Mouse (Mus musculus): Measurements from ENCODE around the gene Rin3. TPM values are rescaled to one million over a fixed set of nuclear protein-coding genes. Genes with fewer than 3 reads are reported as not detected.
A peak's percentile ranks its signal among the peaks of the same experiment; 100 is the strongest.

Gene Rin3
- polyA plus RNA-seq, 1 experiment = 25.4 TPM

DNA sequence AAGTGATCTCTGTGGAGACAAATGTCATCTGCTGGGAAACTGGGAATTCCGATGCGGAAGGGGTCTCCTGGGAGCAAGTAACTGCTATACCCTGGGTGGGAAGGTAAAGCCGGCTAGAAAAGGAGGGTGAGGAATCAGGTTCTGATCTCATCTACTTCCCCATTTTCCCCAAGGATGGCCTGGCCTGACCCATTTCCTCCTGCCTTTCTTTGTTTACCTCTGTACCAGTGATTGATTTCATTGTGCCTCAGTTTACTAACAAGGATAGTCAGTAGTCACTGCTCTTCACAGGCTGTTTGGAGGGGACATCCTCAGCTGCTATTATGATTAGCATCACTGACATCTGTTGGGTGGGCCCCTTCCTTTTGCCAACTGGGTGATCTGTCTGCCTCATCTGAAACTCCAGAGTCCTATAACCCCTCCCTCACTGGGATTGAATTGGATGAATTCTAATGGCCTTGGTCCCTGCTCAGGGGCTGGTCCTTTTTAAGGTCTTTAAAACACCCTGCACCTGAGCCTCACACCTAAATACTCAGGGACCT, 1.8 kb downstream of the Rin3 start:
- Histone ChIP-seq H3K4me1 (replicated peaks; ENCODE audit: control insufficient read depth, insufficient read depth, low read length) (peaks cover 27% of the 10 kb centered on the region), H3K4me3 (ENCODE audit: control insufficient read depth, insufficient read depth, low read length) (no peak overlapping the region), H3K36me3 (ENCODE audit: control insufficient read depth, insufficient read depth, low read length) (no peaks in the 10 kb centered on the region), H3K27me3 (ENCODE audit: control insufficient read depth, insufficient read depth, low read length) (no peaks in the 10 kb centered on the region), H3K27ac (ENCODE audit: control insufficient read depth, insufficient read depth, low read length) (no peak overlapping the region)
- no peak for DNase-seq
- TF ChIP-seq CTCF (IDR thresholded peaks at IDR 0.05; ENCODE audit: borderline replicate concordance, control insufficient read depth, extremely low read depth, insufficient read depth, low read length, poor library complexity) (no peak), POLR2A (IDR thresholded peaks at IDR 0.05; ENCODE audit: control insufficient read depth, extremely low read depth, insufficient read depth, low read length, poor library complexity) (no peak)
- WGBS = 86% methylated on average over 3 of the region's 3 CpGs

DNA sequence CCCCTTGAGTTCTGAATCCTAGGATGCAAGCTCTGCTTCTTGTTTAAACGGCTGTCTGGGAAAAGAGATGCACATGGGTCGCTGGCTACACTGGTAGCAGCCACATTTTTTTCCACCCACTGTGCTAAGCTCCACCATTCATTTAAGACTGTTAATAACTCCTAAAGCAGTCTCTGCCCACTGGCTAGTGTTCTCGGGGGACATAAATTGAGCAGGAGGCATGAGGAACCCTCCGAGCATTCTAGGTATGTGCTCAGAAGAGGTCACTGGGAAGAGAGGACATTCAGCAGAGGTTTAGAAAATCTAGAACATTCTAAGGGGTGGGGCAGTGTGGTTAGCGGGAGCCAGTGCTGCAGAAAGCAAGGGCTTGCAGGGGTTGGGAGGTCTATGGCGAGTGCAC, 2.5 kb downstream of the Rin3 start:
- 88% methylated on average over 6 of the region's 6 CpGs for WGBS
- TF ChIP-seq POLR2A (IDR thresholded peaks at IDR 0.05; ENCODE audit: control insufficient read depth, extremely low read depth, insufficient read depth, low read length, poor library complexity) (no peak), CTCF (IDR thresholded peaks at IDR 0.05; ENCODE audit: borderline replicate concordance, control insufficient read depth, extremely low read depth, insufficient read depth, low read length, poor library complexity) (no peak)

GRCm38 (mm10) chr12:102285779-102286178, 2.9 kb downstream of the Rin3 start:
- no peak for DNase-seq
- peaks cover 32% of the 10 kb centered on the region for H3K4me1 ChIP-seq (replicated peaks; ENCODE audit: control insufficient read depth, insufficient read depth, low read length)
- TF ChIP-seq CTCF (IDR thresholded peaks at IDR 0.05; ENCODE audit: borderline replicate concordance, control insufficient read depth, extremely low read depth, insufficient read depth, low read length, poor library complexity) (no peak), POLR2A (IDR thresholded peaks at IDR 0.05; ENCODE audit: control insufficient read depth, extremely low read depth, insufficient read depth, low read length, poor library complexity) (no peak)
- H3K27ac ChIP-seq (ENCODE audit: control insufficient read depth, insufficient read depth, low read length) = no peak overlapping the region
- 84% methylated on average over 5 of the region's 5 CpGs for whole genome bisulfite sequencing
- H3K27me3 ChIP-seq (ENCODE audit: control insufficient read depth, insufficient read depth, low read length) = no peaks in the 10 kb centered on the region
- no peaks in the 10 kb centered on the region for H3K36me3 ChIP-seq (ENCODE audit: control insufficient read depth, insufficient read depth, low read length)
- H3K4me3 ChIP-seq (ENCODE audit: control insufficient read depth, insufficient read depth, low read length) = no peak overlapping the region

More for the DNA sequence above, 2.5 kb downstream of the Rin3 start:
- peaks cover 30% of the 10 kb centered on the region for H3K4me1 ChIP-seq (replicated peaks; ENCODE audit: control insufficient read depth, insufficient read depth, low read length)
- no peaks in the 10 kb centered on the region for H3K27me3 ChIP-seq (ENCODE audit: control insufficient read depth, insufficient read depth, low read length)
- no peak overlapping the region for H3K27ac ChIP-seq (ENCODE audit: control insufficient read depth, insufficient read depth, low read length)
- H3K4me3 ChIP-seq (ENCODE audit: control insufficient read depth, insufficient read depth, low read length) = no peak overlapping the region
- no peaks in the 10 kb centered on the region for H3K36me3 ChIP-seq (ENCODE audit: control insufficient read depth, insufficient read depth, low read length)
- DNase-seq = no peak

DNA sequence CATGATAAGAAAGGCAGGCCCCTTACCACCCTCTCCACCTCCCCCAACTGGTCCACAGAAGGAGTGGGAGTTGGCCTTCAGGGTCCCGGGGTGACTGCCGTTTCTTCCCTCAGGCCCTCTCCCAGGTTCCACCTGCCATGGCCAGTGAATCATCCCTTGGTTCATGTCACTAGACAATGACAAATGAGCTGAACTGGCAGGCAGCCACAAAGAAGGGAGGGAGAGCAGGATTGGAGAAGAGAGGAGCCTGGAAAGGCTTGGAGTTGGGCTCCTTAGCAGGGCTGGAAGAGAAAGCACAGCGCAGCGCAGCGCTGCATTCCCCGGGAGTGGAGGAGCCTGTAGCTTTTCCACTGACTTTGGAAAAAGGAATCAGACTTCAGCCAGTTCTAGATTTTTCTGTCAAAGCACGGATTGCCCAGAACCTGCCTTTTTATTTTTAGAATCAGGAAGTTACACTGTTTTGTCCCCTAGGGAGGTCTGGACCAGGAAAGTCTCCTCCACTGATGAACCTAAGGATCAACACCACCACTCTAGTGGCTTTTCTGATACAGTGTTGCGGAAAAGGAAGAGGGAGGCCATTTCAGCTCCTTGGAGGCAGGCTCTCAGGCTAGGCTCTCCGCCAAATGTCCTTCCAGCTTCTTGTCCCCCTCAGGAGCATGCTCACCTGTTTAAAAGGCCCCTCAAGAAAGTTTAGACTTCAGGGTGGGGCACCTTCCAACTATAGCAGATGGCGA, 4.0 kb downstream of the Rin3 start:
- Histone ChIP-seq H3K36me3 (ENCODE audit: control insufficient read depth, insufficient read depth, low read length) (no peaks in the 10 kb centered on the region), H3K4me1 (replicated peaks; ENCODE audit: control insufficient read depth, insufficient read depth, low read length) (peaks cover 38% of the 10 kb centered on the region), H3K27me3 (ENCODE audit: control insufficient read depth, insufficient read depth, low read length) (no peaks in the 10 kb centered on the region), H3K4me3 (ENCODE audit: control insufficient read depth, insufficient read depth, low read length) (no peak overlapping the region), H3K27ac (ENCODE audit: control insufficient read depth, insufficient read depth, low read length) (no peak overlapping the region)
- TF ChIP-seq POLR2A (IDR thresholded peaks at IDR 0.05; ENCODE audit: control insufficient read depth, extremely low read depth, insufficient read depth, low read length, poor library complexity) = no peak
- TF ChIP-seq CTCF (IDR thresholded peaks at IDR 0.05; ENCODE audit: borderline replicate concordance, control insufficient read depth, extremely low read depth, insufficient read depth, low read length, poor library complexity) = no peak
- WGBS = 90% methylated on average over 10 of the region's 10 CpGs
- DNase-seq = no peak

GRCm38 (mm10) chr12:102287904-102288602, 5.2 kb downstream of the Rin3 start:
- Histone ChIP-seq H3K27ac (ENCODE audit: control insufficient read depth, insufficient read depth, low read length) (no peak overlapping the region), H3K36me3 (ENCODE audit: control insufficient read depth, insufficient read depth, low read length) (no peaks in the 10 kb centered on the region), H3K4me3 (ENCODE audit: control insufficient read depth, insufficient read depth, low read length) (no peak overlapping the region), H3K4me1 (replicated peaks; ENCODE audit: control insufficient read depth, insufficient read depth, low read length) (peaks cover 47% of the 10 kb centered on the region), H3K27me3 (ENCODE audit: control insufficient read depth, insufficient read depth, low read length) (no peaks in the 10 kb centered on the region)
- DNase-seq = no peak
- TF ChIP-seq POLR2A (IDR thresholded peaks at IDR 0.05; ENCODE audit: control insufficient read depth, extremely low read depth, insufficient read depth, low read length, poor library complexity) (no peak), CTCF (IDR thresholded peaks at IDR 0.05; ENCODE audit: borderline replicate concordance, control insufficient read depth, extremely low read depth, insufficient read depth, low read length, poor library complexity) (no peak)
- WGBS = 61% methylated on average over 6 of the region's 6 CpGs

- H3K27me3 ChIP-seq (ENCODE audit: control insufficient read depth, insufficient read depth, low read length) = no peaks in the 10 kb centered on the region
- TF ChIP-seq POLR2A (IDR thresholded peaks at IDR 0.05; ENCODE audit: control insufficient read depth, extremely low read depth, insufficient read depth, low read length, poor library complexity) (no peak), CTCF (IDR thresholded peaks at IDR 0.05; ENCODE audit: borderline replicate concordance, control insufficient read depth, extremely low read depth, insufficient read depth, low read length, poor library complexity) (no peak)
- 85% methylated on average over 2 of the region's 2 CpGs for WGBS
- H3K36me3 ChIP-seq (ENCODE audit: control insufficient read depth, insufficient read depth, low read length) = no peaks in the 10 kb centered on the region
- H3K27ac ChIP-seq (ENCODE audit: control insufficient read depth, insufficient read depth, low read length) = no peak overlapping the region
- DNase-seq = peak; percentile 1
- H3K4me3 ChIP-seq (ENCODE audit: control insufficient read depth, insufficient read depth, low read length) = no peak overlapping the region
- peaks cover 50% of the 10 kb centered on the region for H3K4me1 ChIP-seq (replicated peaks; ENCODE audit: control insufficient read depth, insufficient read depth, low read length)
Observed at GRCm38 (mm10) chr12:102288846-102289245, 6.0 kb downstream of the Rin3 start.
